Mouse (Mus musculus) G1E (cell line): ENCODE results near the gene Clcnkb. TPM values are rescaled to one million over a fixed set of nuclear protein-coding genes. Genes with fewer than 3 reads are reported as not detected.

ENCODE experiments used
- ATAC-seq: 2 replicates; pipeline ENCODE4 v1.8.0; 2016; ENCODE audit warnings: mild to moderate bottlenecking; ENCODE audit not compliant: insufficient number of reproducible peaks, poor library complexity, low FRiP score, severe bottlenecking; ENCODE audit errors: extremely low read depth
- DNase-seq: peaks from one replicate; pipeline ENCODE4 v3.0.0; 2012; ENCODE audit warnings: low spot score
- H3K27me3 ChIP-seq: 2 replicates; pipeline ENCODE4 v1.6.1; 2012; ENCODE audit warnings: mild to moderate bottlenecking, low read length, inconsistent platforms; ENCODE audit not compliant: insufficient read depth
- H3K36me3 ChIP-seq: replicated peaks from 2 replicates; pipeline ENCODE3; 2012; ENCODE audit warnings: mild to moderate bottlenecking, inconsistent platforms
- H3K4me1 ChIP-seq: 2 replicates; pipeline ENCODE4 v1.6.1; 2012; ENCODE audit warnings: low read depth, low read length, inconsistent platforms, mixed read lengths; ENCODE audit not compliant: insufficient read depth
- H3K4me3 ChIP-seq: 2 replicates; pipeline ENCODE4 v1.5.1; 2012; ENCODE audit warnings: low read depth, mild to moderate bottlenecking, inconsistent platforms, low read length, moderate library complexity, mixed read lengths
- H3K9me3 ChIP-seq: replicated peaks from 2 replicates; pipeline ENCODE4 v1.6.1; 2012; ENCODE audit warnings: inconsistent platforms
- CTCF ChIP-seq: IDR thresholded peaks from 2 replicates; pipeline ENCODE4 v1.5.1; 2012; ENCODE audit warnings: low read depth, low read length, inconsistent platforms, mixed read lengths
- GATA1 ChIP-seq: IDR thresholded peaks from 2 replicates; pipeline ENCODE4 v1.6.1; 2012; ENCODE audit warnings: borderline replicate concordance, low read length, inconsistent platforms, mixed read lengths
- GATA2 ChIP-seq: IDR thresholded peaks from 2 replicates; pipeline ENCODE4 v1.6.1; 2012; ENCODE audit warnings: low read depth, low read length, inconsistent platforms, borderline replicate concordance
- POLR2AphosphoS5 ChIP-seq: IDR thresholded peaks from 2 replicates; pipeline ENCODE4 v1.6.1; 2012; ENCODE audit warnings: low read depth, low read length, inconsistent platforms; ENCODE audit not compliant: insufficient replicate concordance
- TAL1 ChIP-seq: conservative IDR thresholded peaks from 2 replicates; pipeline ENCODE4 v1.6.1; 2012; ENCODE audit warnings: low read depth, low read length, inconsistent platforms, mixed read lengths
- polyA plus RNA-seq: library from polyadenylated mRNA; stranded (reverse); fragments of >175 nt; gene quantifications from 2 replicates; pipeline ENCODE4 v1.2.3, GENCODE M21; 2012
- total RNA-seq, 2 experiments: library from RNA; stranded (forward) in 1 of 2; stranded (reverse) in 1 of 2; fragments of 200-1000 nt in 1 of 2; fragments of >200 nt in 1 of 2; fragmentation: Nextera tagmentation in 1 of 2; gene quantifications; 2 replicates each; pipeline ENCODE4 v1.2.3; 2014 to 2017

Gene Clcnkb
- total RNA-seq (2014; fragmentation: Nextera tagmentation) (not detected in 2 replicates), total RNA-seq (2017) (0.05 TPM in 1 of 2 replicates, not detected in the other), polyA plus RNA-seq (not detected in 2 replicates)

- Histone ChIP-seq H3K36me3 (no peaks in the 10 kb centered on the region), H3K4me3 (no peak within 1 kb of the TSS), H3K27me3 (peaks cover 30% of the 10 kb centered on the region), H3K9me3 (no peaks in the 10 kb centered on the region), H3K4me1 (0 out of 2 replicates have a peak, but pooled peaks cover 3% of the 10 kb centered on the region)
- TF ChIP-seq CTCF (no peak), GATA1 (no peak), TAL1 (no peak), POLR2AphosphoS5 (no peak), GATA2 (no peak)
- DNase-seq (no peak), ATAC-seq (no peak)
Measured at GRCm38 (mm10) chr4:141415924-141416323, at the start of gene Clcnkb. Gene Clcnkb (minus strand): TSS chr4:141416014.

GRCm38 (mm10) chr4:141464722-141465121, 48.9 kb upstream of the Clcnkb start:
- DNase-seq (no peak), ATAC-seq (no peak)
- Histone ChIP-seq H3K27me3 (no peaks in the 10 kb centered on the region), H3K4me3 (no peak overlapping the region), H3K4me1 (peaks cover 4% of the 10 kb centered on the region; the same call in 1 of the 2 replicates), H3K9me3 (peaks cover 12% of the 10 kb centered on the region), H3K36me3 (peaks cover 99% of the 10 kb centered on the region)
- TF ChIP-seq CTCF (no peak), TAL1 (no peak), POLR2AphosphoS5 (no peak), GATA2 (no peak)

- peaks cover 99% of the 10 kb centered on the region for H3K36me3 ChIP-seq
- H3K27me3 ChIP-seq, result no peaks in the 10 kb centered on the region
- no peak for TF ChIP-seq POLR2AphosphoS5
- TF ChIP-seq GATA1, result no peak
- no peak for TF ChIP-seq GATA2
- TF ChIP-seq TAL1, result no peak
- no peak for TF ChIP-seq CTCF
- no peak for ATAC-seq
- peaks cover 12% of the 10 kb centered on the region for H3K9me3 ChIP-seq
- DNase-seq, result no peak
- no peak overlapping the region for H3K4me3 ChIP-seq
- H3K4me1 ChIP-seq, result peaks cover 5% of the 10 kb centered on the region; the same call in 1 of the 2 replicates
Measured at GRCm38 (mm10) chr4:141463472-141463871, 47.7 kb upstream of the Clcnkb start.

- no peak for ATAC-seq
- Histone ChIP-seq H3K9me3 (peaks cover 12% of the 10 kb centered on the region), H3K4me3 (no peak overlapping the region), H3K36me3 (peaks cover 93% of the 10 kb centered on the region), H3K4me1 (peaks cover 11% of the 10 kb centered on the region), H3K27me3 (no peaks in the 10 kb centered on the region)
- no peak for TF ChIP-seq POLR2AphosphoS5
- no peak for TF ChIP-seq CTCF
- no peak for DNase-seq
Measured at GRCm38 (mm10) chr4:141461576-141461975, 45.8 kb upstream of the Clcnkb start.

GRCm38 (mm10) chr4:141461088-141461487, 45.3 kb upstream of the Clcnkb start:
- TF ChIP-seq TAL1, result no peak
- TF ChIP-seq GATA2, result no peak
- no peak for TF ChIP-seq GATA1
- TF ChIP-seq CTCF, result no peak
- TF ChIP-seq POLR2AphosphoS5, result no peak
- DNase-seq, result no peak
- peaks cover 93% of the 10 kb centered on the region for H3K36me3 ChIP-seq
- no peak for ATAC-seq
- no peak overlapping the region for H3K4me3 ChIP-seq
- peaks cover 11% of the 10 kb centered on the region for H3K4me1 ChIP-seq
- H3K27me3 ChIP-seq, result no peaks in the 10 kb centered on the region
- peaks cover 12% of the 10 kb centered on the region for H3K9me3 ChIP-seq

GRCm38 (mm10) chr4:141460481-141460880, 44.7 kb upstream of the Clcnkb start:
- TF ChIP-seq POLR2AphosphoS5, result no peak
- TF ChIP-seq GATA2, result no peak
- TF ChIP-seq GATA1, result no peak
- no peak for TF ChIP-seq TAL1
- DNase-seq (no peak), ATAC-seq (no peak)
- Histone ChIP-seq H3K27me3 (no peaks in the 10 kb centered on the region), H3K4me1 (peaks cover 11% of the 10 kb centered on the region), H3K4me3 (no peak overlapping the region), H3K9me3 (peaks cover 10% of the 10 kb centered on the region), H3K36me3 (peaks cover 93% of the 10 kb centered on the region)

GRCm38 (mm10) chr4:141459766-141460165, 44.0 kb upstream of the Clcnkb start:
- DNase-seq, result no peak
- Histone ChIP-seq H3K36me3 (peaks cover 93% of the 10 kb centered on the region), H3K9me3 (peaks cover 6% of the 10 kb centered on the region), H3K4me3 (no peak overlapping the region), H3K4me1 (peaks cover 12% of the 10 kb centered on the region), H3K27me3 (no peaks in the 10 kb centered on the region)
- no peak for ATAC-seq
- no peak for TF ChIP-seq TAL1
- TF ChIP-seq GATA1, result no peak
- no peak for TF ChIP-seq GATA2
- no peak for TF ChIP-seq POLR2AphosphoS5
- TF ChIP-seq CTCF, result no peak
